Mouse (Mus musculus) lung, adult 18-20 months (tissue): ENCODE results near the gene Smarca5.

ENCODE experiments used
- DNase-seq, 2 experiments: peaks; one replicate each; pipeline ENCODE4 v3.0.0; 2022; ENCODE audit warnings: mixed read lengths in 2 of 2

Smarca5 gene

GRCm38 (mm10) chr8:80661055-80661454 is 78.2 kb downstream of the Smarca5 start:
- no peak for DNase-seq

GRCm38 (mm10) chr8:80657639-80658038 is 81.7 kb downstream of the Smarca5 start:
- no peak for DNase-seq
